Mouse (Mus musculus): ENCODE data around the gene Commd7. TPM values are rescaled to one million over a fixed set of nuclear protein-coding genes. Genes with fewer than 3 reads are reported as not detected.

Commd7 gene
- total RNA-seq, 2 experiments from 2014 or later = 44.2 to 45.8 TPM

GRCm38 (mm10) chr2:153592056-153593014 is 40.2 kb downstream of the Commd7 start:
- DNase-seq (ENCODE audit: low spot score in 2 of 2) = no peak

GRCm38 (mm10) chr2:153586515-153587174 is 45.9 kb downstream of the Commd7 start:
- DNase-seq (ENCODE audit: low spot score in 2 of 2) = peak; percentile 67 to 76

- DNase-seq (ENCODE audit: low spot score in 2 of 2) = no peak
These were observed 46.6 kb downstream of the Commd7 start for GRCm38 (mm10) chr2:153585981-153586380.

GRCm38 (mm10) chr2:153584396-153584795 is 48.2 kb downstream of the Commd7 start:
- no peak for DNase-seq (ENCODE audit: low spot score in 2 of 2)

GRCm38 (mm10) chr2:153583641-153584049 is 48.9 kb downstream of the Commd7 start:
- no peak for DNase-seq (ENCODE audit: low spot score in 2 of 2)

GRCm38 (mm10) chr2:153582876-153583585 is 49.5 kb downstream of the Commd7 start:
- DNase-seq (ENCODE audit: low spot score in 2 of 2) = no peak

- no peak for DNase-seq (ENCODE audit: low spot score in 2 of 2)
These were observed 51.2 kb downstream of the Commd7 start for GRCm38 (mm10) chr2:153581416-153581815.

GRCm38 (mm10) chr2:153580458-153580985 is 52.1 kb downstream of the Commd7 start:
- DNase-seq (ENCODE audit: low spot score in 2 of 2) = no peak

- no peak for DNase-seq (ENCODE audit: low spot score in 2 of 2)
These were observed 52.5 kb downstream of the Commd7 start for GRCm38 (mm10) chr2:153580042-153580441.

- DNase-seq (ENCODE audit: low spot score in 2 of 2) = no peak
These were observed 55.5 kb downstream of the Commd7 start for GRCm38 (mm10) chr2:153577122-153577521.

- no peak for DNase-seq (ENCODE audit: low spot score in 2 of 2)
These were observed 56.4 kb downstream of the Commd7 start for GRCm38 (mm10) chr2:153576150-153576549.

GRCm38 (mm10) chr2:153575554-153575953 is 57.0 kb downstream of the Commd7 start:
- no peak for DNase-seq (ENCODE audit: low spot score in 2 of 2)

GRCm38 (mm10) chr2:153573101-153573500 is 59.5 kb downstream of the Commd7 start:
- DNase-seq (ENCODE audit: low spot score in 2 of 2) = no peak

- DNase-seq (ENCODE audit: low spot score in 2 of 2) = no peak
These were observed 64.0 kb downstream of the Commd7 start for GRCm38 (mm10) chr2:153568541-153568940.

GRCm38 (mm10) chr2:153568013-153568412 is 64.6 kb downstream of the Commd7 start:
- DNase-seq (ENCODE audit: low spot score in 2 of 2) = no peak

Other genes starting within 250 kb of the Commd7 start
- not detected for gene 4930404H24Rik, start 140.0 kb downstream of the Commd7 start, total RNA-seq (2021)
- 10 to 100 TPM; 26.7 to 26.9 TPM for gene Nol4l, start 102.8 kb downstream of the Commd7 start, total RNA-seq (2021)
- gene Dnmt3b, start 16.7 kb upstream of the Commd7 start, total RNA-seq (2021) = 1 to 10 TPM; 6.7 to 8.2 TPM
- not detected for gene Dnmt3c, start 63.9 kb upstream of the Commd7 start, total RNA-seq (2021)
- 100 to 1,000 TPM; 132 to 148 TPM for gene Mapre1, start 108.5 kb upstream of the Commd7 start, total RNA-seq (2021)
- under 1 TPM; 0.45 to 0.90 TPM for gene Efcab8, start 147.2 kb upstream of the Commd7 start, total RNA-seq (2021)
- gene Sun5, start 238.3 kb upstream of the Commd7 start, total RNA-seq (2021) = not detected
- gene Bpifb2, start 242.3 kb upstream of the Commd7 start, total RNA-seq (2021) = under 1 TPM in 1 of 2 experiments, not detected in 1; 0.17 TPM

All from adrenal gland, postnatal 4 days (tissue).